Mouse (Mus musculus) embryonic facial prominence, embryonic 14.5 days (tissue): ENCODE data around the gene Fam193a. TPM values are rescaled to one million over a fixed set of nuclear protein-coding genes. Genes with fewer than 3 reads are reported as not detected.

ENCODE experiments used
- ATAC-seq: fragments of 200-750 bp; cut with Nextera tagmentation; 2 replicates; pipeline ENCODE4 v1.8.0; 2017; ENCODE audit warnings: low read depth, moderate number of reproducible peaks, moderate TSS enrichment
- DNase-seq: peaks from one replicate; pipeline ENCODE4 v3.0.0-alpha.2; 2015; ENCODE audit warnings: low spot score
- H3K27ac ChIP-seq: fragments of 300-500 bp; sonication (generic); replicated peaks from 2 replicates; pipeline ENCODE4 v1.5.1; 2014; ENCODE audit warnings: low read depth, mild to moderate bottlenecking, low read length, moderate library complexity
- H3K27me3 ChIP-seq: fragments of 300-500 bp; sonication (generic); replicated peaks from 2 replicates; pipeline ENCODE4 v1.6.1; 2014; ENCODE audit warnings: low read length; ENCODE audit not compliant: control insufficient read depth, insufficient read depth
- H3K36me3 ChIP-seq: fragments of 300-500 bp; sonication (generic); 2 replicates; pipeline ENCODE4 v1.6.1; 2014; ENCODE audit warnings: low read length, mixed read lengths; ENCODE audit not compliant: control insufficient read depth, insufficient read depth
- H3K4me1 ChIP-seq: fragments of 300-500 bp; sonication (generic); 2 replicates; pipeline ENCODE4 v1.6.1; 2014; ENCODE audit warnings: antibody characterized with exemption, low read length; ENCODE audit not compliant: control insufficient read depth, insufficient read depth
- H3K4me2 ChIP-seq: fragments of 300-500 bp; sonication (generic); 2 replicates; pipeline ENCODE4 v1.6.1; 2014; ENCODE audit warnings: low read depth, mild to moderate bottlenecking, low read length, moderate library complexity, mixed read lengths
- H3K4me3 ChIP-seq: fragments of 300-500 bp; sonication (generic); 2 replicates; pipeline ENCODE4 v1.5.1; 2014; ENCODE audit warnings: low read depth, mild to moderate bottlenecking, low read length
- H3K9ac ChIP-seq: fragments of 300-500 bp; sonication (generic); 2 replicates; pipeline ENCODE4 v1.6.1; 2014; ENCODE audit warnings: low read depth, mild to moderate bottlenecking, low read length, moderate library complexity, mixed read lengths
- H3K9me3 ChIP-seq: fragments of 300-500 bp; sonication (generic); 2 replicates; pipeline ENCODE4 v1.6.1; 2016; ENCODE audit warnings: low read length; ENCODE audit not compliant: control insufficient read depth
- WGBS: fragments of 180-500 bp; shearing (Covaris S2); extraction: QIAGEN DNeasy Blood & Tissue Kit; methylation state at CpG from one replicate; pipeline ENCODE4 v1.1.7; 2014; 5-methylcytosine and 5-hydroxymethylcytosine counted together
- polyA plus RNA-seq: library from polyadenylated mRNA; unstranded; fragments of >200 nt; fragmentation: Nextera tagmentation; extraction: Ambion mirVana; gene quantifications from 2 replicates; pipeline ENCODE4 v1.2.1, GENCODE M21; 2014

Gene Fam193a
- polyA plus RNA-seq, 1 experiment from 2014 or later = 15.2 TPM

DNA sequence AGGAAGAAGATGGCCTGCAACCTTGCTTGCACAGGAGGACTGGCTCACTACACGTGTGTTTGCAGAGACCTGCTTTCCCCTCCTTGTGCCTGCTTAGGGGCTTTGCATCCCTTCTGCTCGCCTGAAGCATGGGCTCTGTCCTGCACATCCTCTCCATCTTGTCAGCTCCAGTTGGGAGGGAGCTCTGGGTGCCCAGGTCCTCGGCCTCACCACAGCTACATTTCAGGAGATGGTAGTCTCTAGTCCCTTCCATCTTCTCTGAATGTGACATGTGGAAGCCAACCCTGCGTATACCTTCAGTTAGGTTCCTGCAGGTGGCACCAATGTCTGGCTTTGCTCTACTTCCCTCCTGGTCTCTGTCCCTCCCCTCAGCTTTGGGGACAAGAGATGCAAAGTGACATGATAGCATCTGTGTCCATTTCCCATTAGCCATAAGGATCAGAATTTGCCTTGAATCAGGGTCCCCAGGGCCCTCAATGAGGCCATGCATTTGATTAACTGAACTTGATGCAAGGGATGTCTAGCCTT is 154.3 kb downstream of the Fam193a start:
- H3K4me2 ChIP-seq = no peak overlapping the region
- H3K4me1 ChIP-seq = no peaks in the 10 kb centered on the region
- no peak for ATAC-seq
- H3K9ac ChIP-seq = no peak overlapping the region
- WGBS = 61% methylated on average over 4 of the region's 4 CpGs
- no peaks in the 10 kb centered on the region for H3K27me3 ChIP-seq
- H3K27ac ChIP-seq = no peak overlapping the region
- no peak overlapping the region for H3K4me3 ChIP-seq
- no peaks in the 10 kb centered on the region for H3K9me3 ChIP-seq
- H3K36me3 ChIP-seq = no peaks in the 10 kb centered on the region
- no peak for DNase-seq

DNA sequence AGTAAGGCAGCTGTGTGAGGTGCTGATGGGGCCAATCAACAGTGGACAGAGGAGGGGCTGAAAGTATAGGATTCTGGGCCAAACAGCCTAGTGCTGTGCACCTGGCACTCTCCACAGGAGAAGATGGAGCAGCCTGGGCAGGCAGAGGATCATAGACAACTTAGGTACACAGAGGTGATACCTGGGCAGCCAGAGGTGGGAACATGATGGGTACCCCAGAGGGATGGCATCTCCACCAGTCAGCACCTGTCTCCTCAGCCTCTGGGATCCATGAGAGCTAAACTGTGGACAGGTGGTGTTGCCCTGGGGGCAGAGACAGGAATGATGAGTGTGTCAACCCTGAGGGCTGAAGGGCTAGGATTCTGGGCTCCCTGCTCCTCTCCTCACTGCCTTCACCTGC is 154.8 kb downstream of the Fam193a start:
- H3K27me3 ChIP-seq = no peaks in the 10 kb centered on the region
- H3K4me3 ChIP-seq = no peak overlapping the region
- H3K27ac ChIP-seq = no peak overlapping the region
- H3K9me3 ChIP-seq = no peaks in the 10 kb centered on the region
- H3K9ac ChIP-seq = no peak overlapping the region
- ATAC-seq (no peak), DNase-seq (no peak)
- no peaks in the 10 kb centered on the region for H3K4me1 ChIP-seq
- H3K36me3 ChIP-seq = no peaks in the 10 kb centered on the region
- no peak overlapping the region for H3K4me2 ChIP-seq

DNA sequence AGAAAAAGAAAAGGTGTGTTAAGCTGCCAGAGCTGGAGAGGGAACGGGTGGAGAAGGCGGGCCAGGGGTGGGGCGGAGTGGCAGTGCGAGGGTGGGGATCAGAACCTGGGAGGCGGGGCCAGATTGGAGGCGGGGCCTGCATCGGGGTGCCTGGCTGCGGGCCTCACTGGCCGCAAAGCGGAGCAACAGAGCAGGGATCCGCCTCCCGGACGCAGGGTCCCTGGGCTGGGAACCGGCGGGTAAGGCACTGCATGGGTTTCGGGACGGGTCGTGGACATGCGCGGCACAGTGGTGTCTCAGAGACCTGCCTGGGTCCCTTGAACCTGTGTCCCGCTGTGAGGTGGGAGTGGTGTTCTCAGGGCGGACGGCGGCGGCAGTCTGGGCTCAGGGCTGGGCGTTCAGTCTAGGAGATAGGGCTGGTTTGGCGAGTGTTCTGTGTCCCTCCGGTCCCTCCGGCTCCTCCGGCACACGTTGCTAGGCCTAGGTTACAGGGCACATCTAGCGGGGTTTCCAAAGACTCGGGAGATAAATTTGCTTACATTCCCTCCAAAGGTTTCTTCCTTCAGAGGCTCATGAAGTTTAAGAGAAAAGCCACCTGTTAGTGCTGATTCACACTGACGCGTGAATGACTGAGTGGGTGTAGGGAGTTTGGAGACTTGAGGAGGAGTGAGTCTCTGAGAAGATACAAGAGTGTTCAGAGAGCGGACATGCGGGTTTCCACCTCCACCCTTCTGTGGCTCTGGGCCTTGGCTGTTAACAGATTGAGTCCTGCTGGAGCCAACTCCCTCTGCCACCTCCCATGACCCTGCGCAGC is 156.1 kb downstream of the Fam193a start, which contains the start of gene Sh3bp2:
Gene Sh3bp2 (plus strand): TSS at position 176 of the 814 bp plus-strand sequence.
- Histone ChIP-seq H3K27ac (no peak within 1 kb of the TSS), H3K9ac (peak within 1 kb of the TSS; percentile 58), H3K4me3 (peak within 1 kb of the TSS; percentile 53), H3K36me3 (no peaks in the 10 kb centered on the region), H3K4me1 (no peaks in the 10 kb centered on the region), H3K27me3 (no peaks in the 10 kb centered on the region), H3K4me2 (peak within 1 kb of the TSS; percentile 75), H3K9me3 (no peaks in the 10 kb centered on the region)
- ATAC-seq (peak; percentile 97), DNase-seq (peak; percentile 92)
- WGBS = 5% methylated on average over 21 of the region's 38 CpGs

DNA sequence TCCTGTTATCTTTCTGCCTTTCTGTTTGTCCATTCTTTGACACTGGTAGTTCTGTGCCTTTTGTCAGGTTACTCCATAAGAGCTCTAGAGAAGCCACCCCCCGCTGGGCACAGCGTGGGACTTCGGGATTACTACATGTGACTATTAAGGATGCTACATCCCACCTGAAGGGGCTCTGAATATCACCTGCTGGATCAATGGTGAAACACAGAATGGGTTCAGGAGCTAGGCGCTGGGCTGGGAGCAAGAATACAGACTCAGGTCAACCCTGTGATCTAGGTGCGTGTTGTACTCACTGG is 156.7 kb downstream of the Fam193a start:
- H3K4me2 ChIP-seq = peak overlapping the region; percentile 75; the same call in 1 of the 2 replicates

DNA sequence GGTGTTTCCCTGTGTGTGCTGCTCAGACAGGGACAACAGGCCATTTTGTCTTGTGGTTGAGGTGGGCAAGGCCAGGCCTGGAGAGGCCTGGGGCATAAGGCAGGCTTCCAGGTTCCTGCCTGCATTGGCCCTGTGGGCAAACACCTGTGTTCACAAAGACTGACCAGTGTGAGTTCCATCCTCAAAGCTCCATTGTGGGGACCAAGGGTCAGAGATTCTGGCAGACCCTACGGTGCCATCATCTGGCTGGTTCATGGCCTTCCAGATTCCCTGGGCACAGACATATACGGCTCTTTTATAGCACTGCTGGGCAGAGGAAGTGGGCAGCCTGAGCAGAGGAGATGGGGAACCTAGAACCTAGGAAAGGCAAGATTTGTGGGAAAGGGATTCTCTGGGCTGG is 157.6 kb downstream of the Fam193a start:
- no peak overlapping the region for H3K27ac ChIP-seq

More for the DNA sequence above, 156.7 kb downstream of the Fam193a start:
- Histone ChIP-seq H3K27me3 (no peaks in the 10 kb centered on the region), H3K27ac (no peak overlapping the region), H3K4me3 (no peak overlapping the region; the same call in 1 of the 2 replicates), H3K4me1 (no peaks in the 10 kb centered on the region), H3K9ac (no peak overlapping the region), H3K36me3 (no peaks in the 10 kb centered on the region), H3K9me3 (no peaks in the 10 kb centered on the region)
- 45% methylated on average over 5 of the region's 5 CpGs for WGBS
- no peak for DNase-seq
- ATAC-seq = no peak

DNA sequence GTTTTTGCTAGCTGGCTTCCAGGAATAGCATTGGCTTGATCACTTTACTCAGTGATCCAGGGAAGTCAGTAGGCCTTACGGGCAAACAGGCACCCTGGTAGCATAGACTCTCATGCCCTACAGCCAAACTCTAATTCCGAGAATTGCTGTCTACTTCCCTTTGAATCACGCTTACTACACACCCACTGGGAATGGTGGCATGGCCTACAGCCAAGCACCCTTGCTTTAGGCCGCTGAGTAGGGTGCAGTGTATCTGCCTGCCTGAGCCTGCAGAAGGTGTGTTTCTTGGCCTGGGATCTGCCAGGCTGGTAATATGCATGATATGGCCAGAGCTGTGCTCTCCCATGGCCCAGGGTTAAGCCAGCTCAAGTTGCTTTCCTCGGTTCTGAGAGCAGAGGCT is 159.0 kb downstream of the Fam193a start:
- Histone ChIP-seq H3K9ac (no peak overlapping the region), H3K4me1 (no peaks in the 10 kb centered on the region), H3K4me3 (no peak overlapping the region), H3K9me3 (no peaks in the 10 kb centered on the region), H3K36me3 (no peaks in the 10 kb centered on the region), H3K27ac (no peak overlapping the region), H3K4me2 (no peak overlapping the region), H3K27me3 (no peaks in the 10 kb centered on the region)
- ATAC-seq = no peak
- DNase-seq = no peak
- 64% methylated on average over 5 of the region's 5 CpGs for WGBS

More for the DNA sequence above, 157.6 kb downstream of the Fam193a start:
- H3K9me3 ChIP-seq = no peaks in the 10 kb centered on the region
- no peak overlapping the region for H3K9ac ChIP-seq
- H3K27me3 ChIP-seq = no peaks in the 10 kb centered on the region
- H3K36me3 ChIP-seq = no peaks in the 10 kb centered on the region
- WGBS = 77% methylated on average over 2 of the region's 2 CpGs
- no peak for ATAC-seq
- H3K4me3 ChIP-seq = no peak overlapping the region
- no peak for DNase-seq
- no peaks in the 10 kb centered on the region for H3K4me1 ChIP-seq
- H3K4me2 ChIP-seq = no peak overlapping the region

DNA sequence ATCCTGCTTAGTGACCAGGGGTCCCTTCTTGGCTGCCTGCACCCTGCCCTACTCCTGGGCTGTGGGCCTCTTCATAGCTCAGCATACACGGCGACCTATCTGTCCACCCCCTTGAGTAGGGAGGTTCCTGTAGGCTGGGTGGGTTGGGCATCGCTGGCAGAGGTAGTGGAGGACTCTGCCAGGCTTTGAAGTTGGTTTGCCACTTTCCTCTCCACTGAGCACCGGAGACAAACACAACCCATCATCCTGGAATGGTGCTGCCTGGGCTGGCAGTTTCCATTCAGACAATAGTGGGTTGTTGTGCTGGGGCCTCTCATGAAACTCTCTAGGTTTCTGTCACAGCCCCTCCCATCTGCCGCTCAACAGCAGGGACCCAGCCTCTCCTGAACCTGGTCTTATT is 160.4 kb downstream of the Fam193a start:
- H3K4me3 ChIP-seq = no peak overlapping the region
- no peak overlapping the region for H3K27ac ChIP-seq
- no peaks in the 10 kb centered on the region for H3K4me1 ChIP-seq
- no peak overlapping the region for H3K4me2 ChIP-seq
- no peak overlapping the region for H3K9ac ChIP-seq
- no peaks in the 10 kb centered on the region for H3K9me3 ChIP-seq
- no peaks in the 10 kb centered on the region for H3K27me3 ChIP-seq
- 76% methylated on average over 5 of the region's 5 CpGs for WGBS
- DNase-seq (no peak), ATAC-seq (no peak)
- H3K36me3 ChIP-seq = no peaks in the 10 kb centered on the region

DNA sequence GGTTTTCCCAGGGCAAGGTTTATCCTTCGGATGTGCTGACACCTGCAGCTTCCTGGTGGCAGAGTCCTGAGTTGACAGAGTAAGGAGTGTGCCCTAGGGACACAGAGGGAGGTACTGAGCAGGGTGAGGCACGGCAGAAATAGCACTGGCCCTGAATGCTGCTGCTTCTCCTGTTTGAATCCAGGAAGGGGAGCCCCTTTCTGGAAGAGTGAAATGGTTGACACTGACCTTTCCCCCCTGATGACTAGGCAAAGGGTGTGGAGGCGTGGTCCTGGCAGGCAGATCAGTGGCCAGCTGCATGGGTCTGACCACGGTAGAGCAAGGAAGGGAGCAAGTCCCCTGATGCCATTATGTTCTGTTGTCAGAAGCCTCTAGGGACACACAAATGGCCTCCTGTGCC is 161.0 kb downstream of the Fam193a start:
- no peaks in the 10 kb centered on the region for H3K4me1 ChIP-seq
- 38% methylated on average over 3 of the region's 4 CpGs for WGBS
- no peaks in the 10 kb centered on the region for H3K36me3 ChIP-seq
- no peak overlapping the region for H3K9ac ChIP-seq
- H3K9me3 ChIP-seq = no peaks in the 10 kb centered on the region
- H3K4me2 ChIP-seq = no peak overlapping the region
- ATAC-seq (no peak), DNase-seq (no peak)
- no peak overlapping the region for H3K4me3 ChIP-seq
- no peaks in the 10 kb centered on the region for H3K27me3 ChIP-seq
- no peak overlapping the region for H3K27ac ChIP-seq

DNA sequence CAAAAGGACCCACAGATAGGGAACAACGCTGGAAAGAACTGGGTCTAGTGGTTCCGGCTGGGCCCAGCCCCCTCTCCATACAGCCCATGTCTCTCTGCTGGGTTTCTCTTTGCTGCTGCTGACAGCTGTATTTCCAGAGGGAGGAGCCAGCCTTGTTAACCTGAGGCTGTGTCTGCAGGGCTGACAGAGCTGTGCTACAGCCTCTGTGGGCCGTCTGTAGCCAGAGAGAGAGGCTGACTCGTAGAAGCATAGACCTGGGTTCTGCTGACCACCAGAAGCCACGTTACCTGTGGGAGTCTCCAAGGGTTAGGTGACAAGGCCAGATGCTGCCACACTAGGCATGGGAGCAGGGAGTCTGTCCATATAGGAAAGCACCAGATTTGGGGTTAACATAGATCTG is 163.3 kb downstream of the Fam193a start:
- H3K9ac ChIP-seq = no peak overlapping the region
- no peak overlapping the region for H3K4me3 ChIP-seq
- 71% methylated on average over 5 of the region's 5 CpGs for WGBS
- no peak overlapping the region for H3K4me2 ChIP-seq
- H3K27me3 ChIP-seq = no peaks in the 10 kb centered on the region
- DNase-seq = no peak
- no peak for ATAC-seq
- no peaks in the 10 kb centered on the region for H3K4me1 ChIP-seq
- H3K36me3 ChIP-seq = no peaks in the 10 kb centered on the region
- H3K27ac ChIP-seq = no peak overlapping the region
- H3K9me3 ChIP-seq = no peaks in the 10 kb centered on the region
